Mouse (Mus musculus) olfactory bulb, adult 2 months (tissue): ENCODE results near the gene Ptger1.

Experiments
- CTCF ChIP-seq: fragments of 200-500 bp; IDR thresholded peaks from 2 replicates; pipeline ENCODE4 v1.5.1; 2012; ENCODE audit warnings: low read depth, mild to moderate bottlenecking, low read length, moderate library complexity; ENCODE audit not compliant: insufficient read depth
- POLR2A ChIP-seq: fragments of 200-500 bp; IDR thresholded peaks from 2 replicates; pipeline ENCODE4 v1.6.1; 2012; ENCODE audit warnings: mild to moderate bottlenecking, low read depth, low read length, moderate library complexity; ENCODE audit not compliant: insufficient read depth

DNA sequence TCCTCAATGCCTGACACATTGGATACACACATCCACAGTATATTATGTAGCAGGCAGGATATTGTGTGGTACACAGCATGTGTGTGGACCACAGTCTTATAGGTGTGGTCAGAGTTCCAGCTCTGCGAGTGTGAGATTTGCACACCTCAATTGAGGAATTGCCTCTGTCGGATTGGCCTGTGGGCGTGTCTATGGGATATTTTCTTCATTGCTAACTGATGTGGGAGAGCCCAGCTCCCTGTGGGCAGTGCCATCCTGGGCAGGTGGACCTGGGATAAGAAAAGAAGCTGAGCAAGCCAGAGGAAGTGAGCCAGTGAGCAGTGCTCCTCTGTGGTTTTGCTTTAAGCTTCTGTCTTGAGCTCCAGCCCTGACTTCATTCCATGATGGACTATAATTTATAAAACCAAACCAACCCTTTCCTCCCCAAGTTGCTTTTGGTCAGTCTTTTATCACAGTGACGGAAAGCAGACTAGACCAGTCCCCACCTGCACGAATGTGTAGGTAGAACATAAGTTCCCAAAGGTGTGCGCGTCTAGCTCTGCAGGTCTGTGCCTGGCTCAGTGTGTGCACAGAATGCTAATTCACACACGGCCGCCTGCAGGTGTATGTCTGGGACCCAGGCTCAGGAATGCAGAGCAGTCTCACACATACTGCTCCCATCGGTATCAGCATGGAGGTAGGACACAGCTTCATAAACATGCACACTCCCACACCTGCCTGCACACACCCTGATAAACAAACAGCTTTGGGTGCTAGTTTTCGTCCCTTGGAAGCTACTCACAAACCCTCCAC, 28.1 kb downstream of the Ptger1 start:
- TF ChIP-seq CTCF (no peak), POLR2A (no peak)
